Mouse (Mus musculus): ENCODE data around the gene Sstr5. TPM values are rescaled to one million over a fixed set of nuclear protein-coding genes. Genes with fewer than 3 reads are reported as not detected.

Sstr5 gene
- polyA plus RNA-seq, 1 experiment from 2014 or later = not detected

- Histone ChIP-seq H3K36me3 (ENCODE audit: insufficient read depth, low read length) (no peaks in the 10 kb centered on the region), H3K27ac (ENCODE audit: low read length) (no peak overlapping the region), H3K27me3 (ENCODE audit: insufficient read depth, low read length) (no peaks in the 10 kb centered on the region), H3K4me1 (ENCODE audit: insufficient read depth, low read length) (no peaks in the 10 kb centered on the region), H3K4me3 (ENCODE audit: low read length) (no peak overlapping the region), H3K4me2 (replicated peaks; ENCODE audit: low read depth, low read length) (no peak overlapping the region), H3K9me3 (ENCODE audit: low read length) (no peaks in the 10 kb centered on the region; the same call in 1 of the 2 replicates), H3K9ac (replicated peaks; ENCODE audit: low read length) (no peak overlapping the region)
- ATAC-seq (ENCODE audit: low FRiP score, low TSS enrichment) = no peak
- WGBS = 95% methylated on average over 2 of the region's 2 CpGs
These were observed 17.0 kb upstream of the Sstr5 start for GRCm38 (mm10) chr17:25514055-25514454.

GRCm38 (mm10) chr17:25511876-25512275 lies 14.8 kb upstream of the Sstr5 start:
- Histone ChIP-seq H3K4me2 (replicated peaks; ENCODE audit: low read depth, low read length) (no peak overlapping the region), H3K36me3 (ENCODE audit: insufficient read depth, low read length) (no peaks in the 10 kb centered on the region), H3K27ac (ENCODE audit: low read length) (no peak overlapping the region), H3K9ac (replicated peaks; ENCODE audit: low read length) (no peak overlapping the region), H3K4me3 (ENCODE audit: low read length) (no peak overlapping the region), H3K9me3 (ENCODE audit: low read length) (no peaks in the 10 kb centered on the region; the same call in 1 of the 2 replicates), H3K4me1 (ENCODE audit: insufficient read depth, low read length) (no peaks in the 10 kb centered on the region), H3K27me3 (ENCODE audit: insufficient read depth, low read length) (no peaks in the 10 kb centered on the region)
- ATAC-seq (ENCODE audit: low FRiP score, low TSS enrichment) = no peak
- 79% methylated on average over 3 of the region's 3 CpGs for WGBS

- H3K4me1 ChIP-seq (ENCODE audit: insufficient read depth, low read length) = no peaks in the 10 kb centered on the region
- H3K27ac ChIP-seq (ENCODE audit: low read length) = no peak overlapping the region
- no peak for ATAC-seq (ENCODE audit: low FRiP score, low TSS enrichment)
- no peaks in the 10 kb centered on the region; the same call in 1 of the 2 replicates for H3K9me3 ChIP-seq (ENCODE audit: low read length)
- no peak overlapping the region for H3K9ac ChIP-seq (replicated peaks; ENCODE audit: low read length)
- 70% methylated on average over 10 of the region's 10 CpGs for WGBS
- H3K4me2 ChIP-seq (replicated peaks; ENCODE audit: low read depth, low read length) = no peak overlapping the region
- H3K36me3 ChIP-seq (ENCODE audit: insufficient read depth, low read length) = no peaks in the 10 kb centered on the region
- H3K4me3 ChIP-seq (ENCODE audit: low read length) = no peak overlapping the region
- H3K27me3 ChIP-seq (ENCODE audit: insufficient read depth, low read length) = no peaks in the 10 kb centered on the region
These were observed 13.2 kb upstream of the Sstr5 start for GRCm38 (mm10) chr17:25510074-25510830.

GRCm38 (mm10) chr17:25508860-25509577 lies 11.9 kb upstream of the Sstr5 start:
- no peaks in the 10 kb centered on the region for H3K27me3 ChIP-seq (ENCODE audit: insufficient read depth, low read length)
- no peak overlapping the region for H3K4me2 ChIP-seq (replicated peaks; ENCODE audit: low read depth, low read length)
- no peak overlapping the region for H3K4me3 ChIP-seq (ENCODE audit: low read length)
- H3K36me3 ChIP-seq (ENCODE audit: insufficient read depth, low read length) = no peaks in the 10 kb centered on the region
- no peak overlapping the region for H3K27ac ChIP-seq (ENCODE audit: low read length)
- H3K9ac ChIP-seq (replicated peaks; ENCODE audit: low read length) = no peak overlapping the region
- H3K9me3 ChIP-seq (ENCODE audit: low read length) = no peaks in the 10 kb centered on the region; the same call in 1 of the 2 replicates
- H3K4me1 ChIP-seq (ENCODE audit: insufficient read depth, low read length) = no peaks in the 10 kb centered on the region
- 0 out of 2 replicates have a peak, but pooled peaks have one; percentile 15 for ATAC-seq (ENCODE audit: low FRiP score, low TSS enrichment)
- WGBS = 53% methylated on average over 7 of the region's 7 CpGs

- H3K36me3 ChIP-seq (ENCODE audit: insufficient read depth, low read length) = no peaks in the 10 kb centered on the region
- ATAC-seq (ENCODE audit: low FRiP score, low TSS enrichment) = peak; percentile 57
- no peaks in the 10 kb centered on the region for H3K4me1 ChIP-seq (ENCODE audit: insufficient read depth, low read length)
- no peak overlapping the region for H3K27ac ChIP-seq (ENCODE audit: low read length)
- no peak overlapping the region for H3K9ac ChIP-seq (replicated peaks; ENCODE audit: low read length)
- H3K27me3 ChIP-seq (ENCODE audit: insufficient read depth, low read length) = no peaks in the 10 kb centered on the region
- no peak overlapping the region for H3K4me2 ChIP-seq (replicated peaks; ENCODE audit: low read depth, low read length)
- 11% methylated on average over 3 of the region's 3 CpGs for WGBS
- no peaks in the 10 kb centered on the region for H3K9me3 ChIP-seq (ENCODE audit: low read length)
- H3K4me3 ChIP-seq (ENCODE audit: low read length) = no peak overlapping the region
These were observed 10.7 kb upstream of the Sstr5 start for GRCm38 (mm10) chr17:25507799-25508198.

GRCm38 (mm10) chr17:25502599-25502998 lies 5.5 kb upstream of the Sstr5 start:
- no peaks in the 10 kb centered on the region for H3K4me1 ChIP-seq (ENCODE audit: insufficient read depth, low read length)
- 74% methylated on average over 4 of the region's 4 CpGs for WGBS
- H3K36me3 ChIP-seq (ENCODE audit: insufficient read depth, low read length) = no peaks in the 10 kb centered on the region
- peaks cover 7% of the 10 kb centered on the region; the same call in 1 of the 2 replicates for H3K27me3 ChIP-seq (ENCODE audit: insufficient read depth, low read length)
- H3K4me2 ChIP-seq (replicated peaks; ENCODE audit: low read depth, low read length) = no peak overlapping the region
- no peaks in the 10 kb centered on the region for H3K9me3 ChIP-seq (ENCODE audit: low read length)
- no peak overlapping the region for H3K9ac ChIP-seq (replicated peaks; ENCODE audit: low read length)
- H3K4me3 ChIP-seq (ENCODE audit: low read length) = no peak overlapping the region
- no peak overlapping the region for H3K27ac ChIP-seq (ENCODE audit: low read length)
- ATAC-seq (ENCODE audit: low FRiP score, low TSS enrichment) = no peak

- Histone ChIP-seq H3K27me3 (ENCODE audit: insufficient read depth, low read length) (peaks cover 3% of the 10 kb centered on the region; the same call in 1 of the 2 replicates), H3K27ac (ENCODE audit: low read length) (no peak overlapping the region), H3K9ac (replicated peaks; ENCODE audit: low read length) (no peak overlapping the region), H3K9me3 (ENCODE audit: low read length) (no peaks in the 10 kb centered on the region), H3K4me1 (ENCODE audit: insufficient read depth, low read length) (no peaks in the 10 kb centered on the region), H3K4me3 (ENCODE audit: low read length) (no peak overlapping the region), H3K4me2 (replicated peaks; ENCODE audit: low read depth, low read length) (no peak overlapping the region), H3K36me3 (ENCODE audit: insufficient read depth, low read length) (no peaks in the 10 kb centered on the region)
- ATAC-seq (ENCODE audit: low FRiP score, low TSS enrichment) = no peak
- WGBS = 86% methylated on average over 6 of the region's 6 CpGs
These were observed 15.0 kb downstream of the Sstr5 start for GRCm38 (mm10) chr17:25482092-25482491.

- 43% methylated on average over 4 of the region's 4 CpGs for WGBS
- H3K36me3 ChIP-seq (ENCODE audit: insufficient read depth, low read length) = no peaks in the 10 kb centered on the region
- ATAC-seq (ENCODE audit: low FRiP score, low TSS enrichment) = no peak
- H3K9ac ChIP-seq (replicated peaks; ENCODE audit: low read length) = no peak overlapping the region
- no peaks in the 10 kb centered on the region for H3K9me3 ChIP-seq (ENCODE audit: low read length)
- H3K4me3 ChIP-seq (ENCODE audit: low read length) = no peak overlapping the region
- no peaks in the 10 kb centered on the region for H3K4me1 ChIP-seq (ENCODE audit: insufficient read depth, low read length)
- no peak overlapping the region for H3K4me2 ChIP-seq (replicated peaks; ENCODE audit: low read depth, low read length)
- peaks cover 3% of the 10 kb centered on the region; the same call in 1 of the 2 replicates for H3K27me3 ChIP-seq (ENCODE audit: insufficient read depth, low read length)
- H3K27ac ChIP-seq (ENCODE audit: low read length) = no peak overlapping the region
These were observed 16.3 kb downstream of the Sstr5 start for GRCm38 (mm10) chr17:25480820-25481219.

- Histone ChIP-seq H3K27me3 (ENCODE audit: insufficient read depth, low read length) (0 out of 2 replicates have a peak, but pooled peaks cover 3% of the 10 kb centered on the region), H3K4me2 (replicated peaks; ENCODE audit: low read depth, low read length) (no peak overlapping the region), H3K9ac (replicated peaks; ENCODE audit: low read length) (no peak overlapping the region), H3K4me1 (ENCODE audit: insufficient read depth, low read length) (no peaks in the 10 kb centered on the region), H3K36me3 (ENCODE audit: insufficient read depth, low read length) (no peaks in the 10 kb centered on the region), H3K9me3 (ENCODE audit: low read length) (no peaks in the 10 kb centered on the region), H3K27ac (ENCODE audit: low read length) (no peak overlapping the region), H3K4me3 (ENCODE audit: low read length) (no peak overlapping the region)
- ATAC-seq (ENCODE audit: low FRiP score, low TSS enrichment) = no peak
- WGBS = 52% methylated on average over 8 of the region's 8 CpGs
These were observed 16.9 kb downstream of the Sstr5 start for GRCm38 (mm10) chr17:25480152-25480551.

Measured in kidney, embryonic 16.5 days (tissue).